Mouse (Mus musculus) layer of hippocampus, adult 9-10 months (tissue): ENCODE results near the gene Negr1.
A peak's percentile ranks its signal among the peaks of the same experiment; 100 is the strongest.

ENCODE experiments used
- DNase-seq: peaks from one replicate; pipeline ENCODE4 v3.0.0; 2022; ENCODE audit warnings: low spot score

The Negr1 gene

DNA sequence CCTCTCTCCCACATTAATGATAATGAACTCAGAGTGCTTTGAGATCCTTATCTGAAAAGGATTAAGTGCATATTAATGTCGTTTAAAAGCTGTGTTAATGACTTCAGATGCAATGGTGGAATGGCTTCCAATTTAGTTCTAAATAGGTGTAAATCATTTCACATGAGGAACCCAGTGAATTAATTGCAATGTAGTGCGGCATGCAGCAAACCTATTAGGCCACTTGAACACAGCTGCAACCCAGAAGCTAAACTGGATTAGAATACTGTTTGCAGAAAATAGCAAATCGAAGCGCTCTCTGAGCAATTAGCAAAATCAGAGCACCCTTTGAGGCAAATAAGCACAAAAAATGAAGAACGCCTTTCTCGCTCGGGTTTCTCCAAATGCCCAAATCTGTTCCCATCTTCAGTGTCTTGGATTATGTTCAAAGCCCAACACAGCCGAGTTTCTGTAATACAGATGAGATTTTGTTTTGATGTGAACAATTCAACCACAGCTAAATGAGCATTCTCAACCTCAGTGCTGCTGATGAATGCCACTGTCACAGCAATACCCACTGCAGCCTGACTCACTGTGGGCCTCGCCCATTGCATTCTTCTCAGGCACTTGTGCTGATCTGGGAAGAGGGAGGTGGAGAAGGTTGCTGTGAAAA is 342.5 kb downstream of the Negr1 start:
- DNase-seq, result no peak

DNA sequence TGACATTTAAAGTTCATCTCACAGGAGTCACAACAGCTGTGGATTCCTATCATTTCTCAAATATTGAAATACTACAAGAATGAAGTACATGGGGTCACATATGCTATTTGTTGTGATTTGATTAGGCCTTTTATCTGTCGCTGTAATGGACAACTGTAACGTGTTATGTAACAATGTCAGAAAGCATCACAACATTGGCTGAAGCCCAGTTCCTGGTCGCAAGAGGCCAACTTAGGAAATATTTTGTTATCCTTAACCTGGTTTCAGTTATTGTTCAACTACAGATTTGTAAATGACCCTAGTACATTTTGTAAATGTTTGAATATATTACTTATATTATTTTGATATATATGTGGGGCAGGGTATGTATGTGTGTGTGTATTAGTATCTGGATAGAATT is 351.2 kb downstream of the Negr1 start:
- no peak for DNase-seq

DNA sequence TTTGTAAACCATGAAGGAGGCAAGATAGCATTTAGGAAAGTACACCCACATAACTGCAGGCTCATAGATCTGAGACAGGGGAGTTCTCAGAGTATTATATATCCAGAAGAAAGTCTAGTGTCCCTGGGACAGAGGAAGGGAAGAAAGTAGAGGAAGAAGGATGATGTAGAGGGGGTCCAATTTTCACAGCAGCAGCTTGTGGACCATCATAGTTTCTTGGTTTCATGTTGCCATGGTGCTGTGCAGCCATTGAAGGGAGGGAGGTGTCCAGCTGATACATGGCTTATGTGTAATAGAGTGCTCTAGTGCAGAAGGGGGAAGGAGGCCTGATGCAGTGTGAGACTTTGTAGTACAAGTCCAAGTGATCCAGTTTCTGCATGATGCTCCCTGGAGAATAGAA is 359.8 kb downstream of the Negr1 start:
- no peak for DNase-seq

GRCm38 (mm10) chr3:156923159-156923558 is 361.6 kb downstream of the Negr1 start:
- no peak for DNase-seq

DNA sequence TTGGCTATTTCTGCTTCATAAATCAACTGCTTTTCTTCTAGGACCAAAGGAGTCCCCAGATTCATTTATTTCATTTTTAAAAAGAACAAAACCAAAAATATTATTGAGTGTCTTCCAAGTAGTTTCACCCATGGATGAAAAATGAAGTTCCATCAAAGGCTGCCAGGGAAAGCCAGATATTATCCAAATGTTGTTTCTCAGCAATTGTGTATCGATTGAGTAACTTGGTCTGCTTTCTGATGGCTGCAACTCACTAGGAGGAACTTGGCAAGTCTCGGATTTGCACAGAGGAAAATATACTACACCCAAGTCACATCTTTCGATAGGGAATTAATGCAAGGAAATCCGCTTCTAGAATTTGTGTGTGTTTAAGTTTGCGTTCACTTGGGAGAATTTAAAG is 363.5 kb downstream of the Negr1 start:
- DNase-seq, result no peak

DNA sequence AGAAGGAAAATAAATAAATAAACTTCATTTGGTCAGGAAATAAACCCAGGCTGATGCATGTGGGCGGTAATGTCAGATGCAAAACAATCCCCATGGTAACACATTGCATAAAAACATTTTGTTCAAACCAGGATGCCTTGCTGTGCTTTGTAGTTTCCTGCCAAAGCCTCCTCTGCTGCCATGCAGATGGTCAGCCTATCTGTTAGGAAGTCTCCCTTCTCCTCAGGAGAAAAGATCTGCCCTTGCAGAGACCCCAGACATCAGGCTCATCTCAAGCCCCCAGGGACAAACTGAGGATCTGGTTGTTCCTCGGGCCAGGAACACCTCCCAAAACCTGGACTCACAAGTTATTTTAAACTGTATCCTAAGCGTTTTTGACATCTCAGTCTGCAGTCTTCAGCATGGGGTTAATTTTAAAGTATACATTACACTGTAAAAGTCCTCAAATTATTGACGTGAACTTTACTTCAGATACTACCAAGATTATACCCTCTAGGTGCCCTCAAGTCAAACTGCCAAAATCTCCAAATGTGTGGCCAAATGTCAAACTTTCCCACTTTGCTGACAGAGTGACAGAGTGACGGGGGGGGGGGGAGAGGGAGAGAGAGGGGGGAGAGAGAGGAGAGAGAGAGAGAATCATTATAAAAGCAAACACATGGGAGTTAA is 366.9 kb downstream of the Negr1 start:
- peak; percentile 22 for DNase-seq

DNA sequence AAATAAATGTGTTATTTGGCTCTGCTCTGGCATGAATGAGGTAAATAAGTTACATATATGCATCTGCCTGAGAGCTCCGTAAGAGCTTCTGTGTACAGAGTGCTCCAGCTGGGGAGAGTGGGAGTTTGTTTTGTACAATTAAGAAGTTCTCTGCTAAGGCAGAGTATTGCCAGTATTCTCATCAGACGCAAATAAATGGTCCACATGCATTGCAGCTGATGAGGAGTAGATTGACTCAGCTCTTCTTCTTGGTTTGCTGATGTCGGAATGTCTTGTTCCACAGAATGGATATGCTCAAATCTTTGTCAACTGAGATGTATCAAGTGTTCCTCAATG is 367.4 kb downstream of the Negr1 start:
- DNase-seq, result peak; percentile 41

DNA sequence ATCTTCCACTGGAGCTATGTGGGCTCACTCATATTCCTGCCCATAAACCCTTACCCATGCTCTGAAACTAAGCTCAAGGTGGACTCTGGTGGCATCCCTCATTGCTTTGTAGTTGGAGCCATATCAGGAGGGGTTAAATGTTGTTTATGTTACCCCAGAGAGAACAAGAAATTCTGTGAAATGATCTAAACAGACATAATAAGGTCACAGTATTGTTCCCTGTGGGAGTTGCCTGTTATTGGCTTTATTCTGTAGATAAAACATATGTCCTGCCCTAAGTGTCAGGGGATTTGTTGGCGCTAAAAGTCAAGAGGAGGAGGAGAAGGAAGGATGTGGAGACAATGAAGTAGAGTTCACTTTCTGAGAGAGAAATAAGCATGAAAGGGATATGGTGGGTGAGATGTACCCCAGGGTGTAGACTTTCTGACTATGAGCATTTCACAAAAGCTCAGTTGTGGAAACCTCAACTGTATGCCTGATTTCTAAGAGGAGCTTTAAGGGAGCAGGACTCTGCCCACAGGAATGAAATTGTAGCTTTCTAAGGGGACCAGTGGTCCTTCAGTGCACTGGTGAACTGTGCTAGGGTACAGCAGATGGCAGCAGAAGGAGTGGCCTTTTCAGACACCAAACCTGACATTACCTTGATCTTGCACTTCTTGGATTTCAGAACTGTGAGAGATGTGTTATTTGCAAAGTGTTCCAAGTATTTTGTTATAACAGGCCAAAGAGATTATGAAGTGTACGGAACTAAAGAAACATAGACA is 368.3 kb downstream of the Negr1 start:
- no peak for DNase-seq

DNA sequence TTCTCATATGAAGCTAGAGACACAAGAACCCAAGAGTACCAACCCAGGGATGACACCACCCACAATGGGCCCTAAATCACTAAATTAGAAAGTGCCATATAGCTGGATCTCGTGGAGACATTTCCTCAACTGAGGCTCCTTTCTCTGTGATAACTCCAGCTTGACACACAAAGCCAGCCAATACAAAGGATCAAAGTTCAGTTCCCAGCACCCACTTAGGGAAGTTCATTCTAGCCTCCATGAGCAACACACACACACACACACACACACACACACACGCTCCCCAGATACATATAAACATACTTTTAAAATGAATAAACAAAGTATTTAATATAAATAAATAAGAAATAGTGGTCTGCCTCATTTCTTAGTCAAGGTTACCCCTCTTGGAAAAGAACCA is 369.4 kb downstream of the Negr1 start:
- no peak for DNase-seq

GRCm38 (mm10) chr3:156931540-156931939 is 369.9 kb downstream of the Negr1 start:
- no peak for DNase-seq

GRCm38 (mm10) chr3:156934778-156935290 is 373.2 kb downstream of the Negr1 start:
- no peak for DNase-seq

DNA sequence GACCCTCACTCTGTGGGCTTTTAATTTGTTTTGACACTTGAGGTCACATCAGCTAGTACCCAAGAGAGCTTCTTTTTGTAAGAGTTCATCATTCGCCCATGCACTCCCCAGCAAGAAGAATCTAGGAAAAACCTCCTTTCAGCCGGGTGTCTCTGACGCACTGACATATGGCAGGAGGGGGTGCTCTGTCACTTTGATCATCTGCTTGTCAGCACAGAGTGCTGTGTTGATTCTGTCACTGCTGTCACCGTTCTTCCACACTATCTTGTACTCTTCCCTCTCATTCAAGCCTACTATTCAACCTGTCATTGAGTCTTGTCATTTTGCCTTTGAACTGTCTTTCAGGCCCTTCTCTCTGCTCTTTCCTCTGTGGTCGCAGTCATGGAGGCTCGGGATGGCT is 385.8 kb downstream of the Negr1 start:
- peak; percentile 35 for DNase-seq

GRCm38 (mm10) chr3:156952970-156953369 is 391.4 kb downstream of the Negr1 start:
- DNase-seq, result no peak

DNA sequence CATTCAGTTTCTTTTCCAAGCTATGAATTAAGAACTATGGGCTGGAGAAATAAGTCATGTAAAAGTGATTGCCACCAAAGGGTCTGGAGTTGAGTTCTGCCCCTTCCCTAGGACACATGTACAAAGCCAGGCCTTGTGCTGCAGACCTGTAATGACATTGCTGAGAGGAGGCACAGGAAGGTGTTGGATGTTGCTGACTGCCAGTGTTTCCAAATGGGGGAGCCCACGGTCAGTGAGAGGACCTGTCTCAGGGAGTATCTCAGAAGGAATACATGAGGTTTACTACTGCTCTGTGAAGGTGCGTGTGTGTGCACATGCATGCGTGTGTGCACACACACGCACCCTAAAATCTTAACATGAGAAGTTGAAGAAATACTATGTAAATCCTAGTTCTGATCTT is 393.5 kb downstream of the Negr1 start:
- DNase-seq, result no peak

DNA sequence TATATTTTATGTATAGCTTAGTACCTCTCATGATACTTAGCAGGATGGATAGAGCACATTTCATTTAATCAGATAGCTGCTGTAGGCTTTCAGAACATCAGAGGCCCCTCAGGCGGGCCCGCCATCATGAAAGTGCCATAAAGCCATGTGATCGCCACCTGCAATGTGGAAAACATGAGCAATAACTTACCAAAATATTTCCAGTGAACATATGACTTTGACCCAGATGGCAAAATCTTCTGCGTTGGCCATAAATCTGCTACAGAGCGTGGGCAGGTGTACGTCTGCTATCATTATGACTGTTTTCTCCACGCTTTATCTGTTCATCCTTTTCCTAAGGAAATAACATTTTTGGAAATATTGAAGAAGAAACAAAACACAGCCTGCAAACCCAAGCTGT is 397.0 kb downstream of the Negr1 start:
- DNase-seq, result peak; percentile 55

DNA sequence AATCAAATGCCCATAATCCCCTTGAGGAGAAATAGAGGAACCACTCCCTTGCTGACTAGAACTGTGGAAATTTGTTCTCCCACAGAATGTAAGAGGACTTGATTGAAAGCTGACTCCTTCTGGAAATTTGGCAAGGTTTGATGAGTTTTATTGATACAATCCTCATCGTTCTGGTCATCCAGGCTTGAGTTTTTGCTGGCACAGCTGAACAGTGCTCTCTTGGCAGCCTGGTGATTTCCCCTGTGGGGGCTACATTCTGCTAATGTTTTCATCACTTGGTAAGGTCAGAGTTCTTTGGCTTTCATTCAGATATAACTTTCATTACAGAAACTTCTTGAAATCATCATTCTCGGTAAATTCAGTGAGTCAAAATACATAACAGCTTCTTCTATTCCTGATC is 407.2 kb downstream of the Negr1 start:
- DNase-seq, result no peak

DNA sequence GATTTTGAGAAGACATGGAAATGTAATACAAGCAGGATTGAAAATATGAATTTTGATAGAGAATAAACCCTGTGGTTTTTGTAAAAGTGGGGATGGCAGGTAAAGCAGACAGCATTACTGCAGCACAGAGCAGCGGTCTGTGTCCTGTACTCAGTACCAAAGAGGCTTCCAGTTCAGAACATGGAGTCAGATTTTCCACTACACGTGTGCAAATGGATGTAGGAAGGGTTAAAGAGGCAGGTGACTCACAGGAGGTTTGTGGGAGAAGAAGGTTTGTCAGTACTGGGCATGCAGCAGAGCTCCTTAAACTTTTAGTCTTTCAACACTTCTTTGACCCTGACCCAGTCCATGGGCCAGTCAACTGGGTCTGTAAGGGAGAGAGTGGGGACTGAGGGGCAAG is 409.5 kb downstream of the Negr1 start:
- no peak for DNase-seq

DNA sequence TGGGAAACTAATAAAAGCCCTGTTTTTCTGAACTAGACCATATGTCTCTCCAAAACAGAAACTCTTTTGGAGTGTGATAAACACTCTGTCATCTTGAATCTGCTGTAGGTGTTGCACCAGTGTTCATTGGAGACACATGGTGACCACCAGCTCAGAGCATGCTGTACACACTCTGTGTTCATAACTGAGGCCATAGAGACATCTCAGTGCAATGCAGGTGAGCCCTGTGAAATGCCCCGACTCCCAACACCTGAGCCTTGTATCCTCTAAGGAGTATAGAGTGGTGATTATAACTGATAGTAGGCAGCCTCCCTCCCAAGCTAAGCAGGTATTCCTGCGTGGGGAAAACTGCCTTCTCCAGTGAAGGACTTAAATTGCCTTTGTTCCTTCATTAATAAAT is 415.2 kb downstream of the Negr1 start:
- no peak for DNase-seq

GRCm38 (mm10) chr3:156980042-156980716 is 418.6 kb downstream of the Negr1 start:
- DNase-seq, result no peak

GRCm38 (mm10) chr3:156982102-156982501 is 420.5 kb downstream of the Negr1 start:
- DNase-seq, result no peak

- no peak for DNase-seq
Measured at GRCm38 (mm10) chr3:156987113-156987512, 425.5 kb downstream of the Negr1 start.

DNA sequence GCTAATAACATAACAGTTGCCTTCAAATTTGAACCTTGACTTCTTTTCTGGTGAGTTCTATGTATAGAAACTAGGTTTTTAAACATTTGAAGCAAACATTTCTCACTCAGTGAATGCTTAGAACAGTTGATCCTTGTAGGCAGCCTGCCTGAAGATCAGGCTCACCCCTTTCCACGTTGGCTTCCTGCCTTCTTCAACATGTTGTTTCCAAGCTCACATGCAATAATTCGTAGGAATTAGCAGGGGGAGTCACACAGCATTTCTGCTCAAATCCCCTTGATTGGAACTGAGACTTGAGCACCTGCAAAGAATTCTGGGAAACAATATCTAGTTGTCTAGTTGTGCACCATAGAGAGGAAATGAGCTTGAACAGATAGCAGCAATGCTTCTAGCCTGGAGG is 430.6 kb downstream of the Negr1 start:
- no peak for DNase-seq

GRCm38 (mm10) chr3:156992811-156993210 is 431.2 kb downstream of the Negr1 start:
- DNase-seq, result no peak
